7 mouse cellular contexts compared by ENCODE assay signal in the genomic region with DNA sequence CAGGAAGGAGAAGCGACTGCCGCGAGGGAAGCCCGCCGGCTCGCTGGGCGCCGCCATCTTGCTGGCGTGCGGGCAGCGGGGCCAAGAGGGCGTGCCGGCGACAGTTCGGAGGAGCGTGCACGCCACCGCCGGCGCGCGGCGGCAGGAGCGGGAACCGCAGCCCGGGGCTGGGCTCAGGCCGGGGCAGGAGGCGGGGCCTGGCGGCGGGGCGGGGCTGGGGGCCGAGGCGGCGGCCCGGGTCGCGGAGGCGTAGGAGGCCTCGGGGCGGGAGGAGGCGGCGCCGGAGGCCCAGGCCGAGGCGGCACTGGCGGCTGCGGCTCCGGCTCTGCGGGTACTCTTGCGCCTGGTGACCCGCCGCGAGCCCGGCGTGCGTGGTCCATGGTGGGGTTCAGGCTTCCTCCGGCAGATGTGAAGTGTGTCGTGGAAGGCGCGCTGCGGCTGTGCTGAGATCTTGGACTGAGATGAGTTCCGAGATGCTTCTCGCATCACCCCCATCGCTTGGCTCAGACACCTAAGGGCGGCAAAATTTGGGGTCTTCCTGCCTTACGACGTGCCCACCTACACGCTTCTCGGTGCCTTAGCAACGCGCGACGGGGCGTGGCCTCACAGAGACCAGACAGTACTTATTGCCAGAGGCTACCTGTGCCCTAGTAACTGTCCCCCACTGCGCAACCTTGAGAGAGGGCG. TPM values are rescaled to one million over a fixed set of nuclear protein-coding genes. Genes with fewer than 3 reads are reported as not detected.
DNase-seq lines count a peak whose midpoint lies in the region; ATAC-seq lines count a peak whose summit lies in the region.

Gene Gfer, minus strand, starts transcription at position 146 of the 687 bp plus-strand sequence.
Gene Noxo1, plus strand, starts transcription at position 224 of the 687 bp plus-strand sequence.

- intact Hi-C loops in gastrocnemius, postnatal 14 days (cut with DNase I; ENCODE audit: low total_unique reads) = no loop called here
- intact Hi-C loops in left cerebral cortex, postnatal 36 days (cut with DNase I) = no loop called here

- H3K9ac ChIP-seq in intestine, embryonic 14.5 days (ENCODE audit: low read length) = peak within 1 kb of the TSS; percentile 76

- H3K4me3 ChIP-seq in intestine, embryonic 14.5 days (ENCODE audit: low read depth, low read length) = peak within 1 kb of the TSS; percentile 83
- peak within 1 kb of the TSS; percentile 88 for H3K4me3 ChIP-seq in midbrain, embryonic 10.5 days

- peak; percentile 93 to 97 for DNase-seq in adrenal gland, adult (ENCODE audit: inconsistent age in 2 of 2, low spot score in 1 of 2)
- peak; percentile 90 for DNase-seq in embryo, embryonic 10 days (ENCODE audit: low spot score)
- peak; percentile 92 for DNase-seq in gastrocnemius, postnatal 14 days
- peak; percentile 90 for DNase-seq in intestine, embryonic 14.5 days (ENCODE audit: low spot score)
- DNase-seq in left cerebral cortex, postnatal 36 days (ENCODE audit: low spot score in 2 of 2) = peak; percentile 81 to 87
- DNase-seq in midbrain, embryonic 10.5 days (ENCODE audit: low spot score) = peak; percentile 89
- peak; percentile 83 for DNase-seq in right cerebral cortex, postnatal 4 days

- peak within 1 kb of the TSS; percentile 83 for H3K27ac ChIP-seq in intestine, embryonic 14.5 days (ENCODE audit: low read depth)
- peak within 1 kb of the TSS; percentile 92 for H3K27ac ChIP-seq in midbrain, embryonic 10.5 days (replicated peaks)

- no peaks in the 10 kb centered on the region for H3K9me3 ChIP-seq in intestine, embryonic 14.5 days (ENCODE audit: control insufficient read depth, low read length)
- H3K9me3 ChIP-seq in midbrain, embryonic 10.5 days (replicated peaks) = no peaks in the 10 kb centered on the region

- peak within 1 kb of the TSS; percentile 60 for H3K4me2 ChIP-seq in intestine, embryonic 14.5 days (ENCODE audit: low read length)

- ATAC-seq in intestine, embryonic 14.5 days (replicated peaks; ENCODE audit: low FRiP score, low TSS enrichment, low read depth) = peak; percentile 91

- peaks cover 33% of the 10 kb centered on the region for H3K36me3 ChIP-seq in intestine, embryonic 14.5 days (ENCODE audit: control insufficient read depth, insufficient read depth, low read length)
- H3K36me3 ChIP-seq in midbrain, embryonic 10.5 days = peaks cover 41% of the 10 kb centered on the region

- peaks cover 14% of the 10 kb centered on the region for H3K4me1 ChIP-seq in intestine, embryonic 14.5 days (replicated peaks; ENCODE audit: control insufficient read depth, insufficient read depth, low read length)
- H3K4me1 ChIP-seq in midbrain, embryonic 10.5 days = peaks cover 31% of the 10 kb centered on the region

- under 1% methylated on average over 53 of the region's 76 CpGs for WGBS in intestine, embryonic 14.5 days
- WGBS in midbrain, embryonic 10.5 days = under 1% methylated on average over 76 of the region's 76 CpGs

- peaks cover 8% of the 10 kb centered on the region; the same call in 1 of the 2 replicates for H3K27me3 ChIP-seq in intestine, embryonic 14.5 days (replicated peaks; ENCODE audit: control insufficient read depth, insufficient read depth, low read length)
- peaks cover 16% of the 10 kb centered on the region for H3K27me3 ChIP-seq in midbrain, embryonic 10.5 days (ENCODE audit: low read depth, poor library complexity, severe bottlenecking)

RNA-seq across cellular contexts. Expression of gene Gfer, which starts in this region (rescaled TPM):
- total RNA-seq in gastrocnemius, postnatal 14 days (2021) = 10 to 100 TPM; 23.0 to 25.0 TPM
- polyA plus RNA-seq in intestine, embryonic 14.5 days (2014; fragmentation: Nextera tagmentation; extraction: Ambion mirVana) = 48.1 and 48.5 TPM in 2 replicates
- 10 to 100 TPM; 18.2 TPM for total RNA-seq in left cerebral cortex, postnatal 36 days (2021)
- 52.3 and 58.5 TPM in 2 replicates for polyA plus RNA-seq in midbrain, embryonic 10.5 days (2016; fragmentation: Nextera tagmentation; extraction: Ambion mirVana)

RNA-seq across cellular contexts. Expression of gene Noxo1, which starts in this region (rescaled TPM):
- under 1 TPM; 0.44 to 0.94 TPM for total RNA-seq in gastrocnemius, postnatal 14 days (2021)
- polyA plus RNA-seq in intestine, embryonic 14.5 days (2014; fragmentation: Nextera tagmentation; extraction: Ambion mirVana) = 6.4 and 7.2 TPM in 2 replicates
- total RNA-seq in left cerebral cortex, postnatal 36 days (2021) = 1 to 10 TPM; 2.1 to 2.9 TPM
- polyA plus RNA-seq in midbrain, embryonic 10.5 days (2016; fragmentation: Nextera tagmentation; extraction: Ambion mirVana) = 1.0 and 1.5 TPM in 2 replicates

Comparison
In these comparisons a context has a peak if more than half of its experiments do, and no peak if none do; other contexts are left out.
1. Peak in every context shown above with its lines: DNase-seq, ATAC-seq, H3K4me3 ChIP-seq and H3K27ac ChIP-seq.